Mouse (Mus musculus): ENCODE measurements at regions not wholly inside any gene's neighbourhood (a gene's known extent, or its start where the extent isn't known, plus 50 kb on each side); places are given as distances from the start of the nearest gene placed in this dataset.

GRCm38 (mm10) chr2:116444163-116444562, 378.5 kb upstream of the Meis2 start:
- TF ChIP-seq ZNF384 (IDR thresholded peaks at IDR 0.05; ENCODE audit: low read depth, low read length) (no peak), MAZ (IDR thresholded peaks at IDR 0.05; ENCODE audit: low read depth, low read length) (no peak), RAD21 (IDR thresholded peaks at IDR 0.05; ENCODE audit: low read depth, low read length) (no peak)
